Mouse (Mus musculus): ENCODE measurements at regions not wholly inside any gene's neighbourhood (a gene's known extent, or its start where the extent isn't known, plus 50 kb on each side); places are given as distances from the start of the nearest gene placed in this dataset.

DNA sequence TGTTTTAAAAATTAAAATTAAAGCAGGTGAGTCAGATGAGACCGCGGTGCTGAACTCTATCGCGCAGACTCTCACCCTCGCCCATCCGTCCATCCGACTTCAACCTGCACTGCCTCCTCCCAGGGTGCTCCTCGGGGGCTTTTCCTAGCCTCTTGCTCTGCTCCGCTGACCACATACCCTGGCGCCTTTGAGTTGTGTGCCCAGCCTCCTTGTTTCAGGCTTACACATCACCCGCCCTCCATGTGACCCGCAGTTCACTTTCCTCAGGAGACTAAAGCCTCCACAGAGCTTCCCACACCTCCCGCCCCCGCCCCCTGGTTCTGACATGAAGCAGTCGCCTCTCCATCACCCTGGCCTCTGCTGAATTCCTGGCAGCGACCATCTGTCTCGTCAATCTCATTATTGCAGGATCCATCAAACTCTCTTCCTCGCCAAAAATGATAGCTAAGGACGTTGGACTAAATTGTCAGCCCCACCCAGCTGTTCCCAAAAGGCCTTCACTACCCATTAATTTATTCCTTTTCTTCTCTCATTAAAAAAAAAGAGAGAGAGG is 482.9 kb downstream of the Zfp536 start:
- Histone ChIP-seq H3K36me3 (ENCODE audit: control insufficient read depth, insufficient read depth, low read length) (no peaks in the 10 kb centered on the region), H3K4me2 (ENCODE audit: low read depth, low read length) (no peak overlapping the region), H3K9me3 (ENCODE audit: control insufficient read depth, low read length) (no peaks in the 10 kb centered on the region), H3K9ac (replicated peaks; ENCODE audit: low read depth, low read length) (no peak overlapping the region), H3K4me3 (ENCODE audit: low read depth, low read length) (no peak overlapping the region), H3K27ac (ENCODE audit: low read depth, low read length) (peak overlapping the region; percentile 6; the same call in 1 of the 2 replicates), H3K27me3 (ENCODE audit: control insufficient read depth, insufficient read depth, low read length) (no peaks in the 10 kb centered on the region), H3K4me1 (ENCODE audit: control insufficient read depth, insufficient read depth, low read length) (peaks cover 18% of the 10 kb centered on the region)
- 22% methylated on average over 19 of the region's 19 CpGs for WGBS
- ATAC-seq (ENCODE audit: low read depth), result no peak

DNA sequence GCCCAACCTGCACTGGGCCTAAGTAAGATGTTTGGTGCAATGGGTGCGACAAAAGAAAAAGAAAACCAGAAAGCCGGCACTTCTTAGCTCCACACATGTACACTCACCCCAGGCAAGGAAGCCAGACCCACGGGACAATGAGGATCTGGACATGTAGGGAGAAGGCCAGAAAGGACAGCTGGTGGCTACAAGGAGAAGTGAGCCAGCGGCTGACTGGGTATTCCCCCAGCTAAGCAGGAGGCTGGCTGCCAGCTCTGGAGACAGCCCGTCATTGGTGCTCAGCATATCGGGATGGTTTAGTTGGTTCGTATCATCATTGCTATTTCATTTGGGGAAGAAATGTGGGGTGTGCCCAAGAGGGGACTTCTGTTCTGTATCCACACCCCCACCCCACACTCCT is 481.7 kb downstream of the Zfp536 start:
- H3K27me3 ChIP-seq (ENCODE audit: control insufficient read depth, insufficient read depth, low read length), result no peaks in the 10 kb centered on the region
- no peak overlapping the region for H3K9ac ChIP-seq (replicated peaks; ENCODE audit: low read depth, low read length)
- WGBS, result 51% methylated on average over 7 of the region's 7 CpGs
- no peaks in the 10 kb centered on the region for H3K36me3 ChIP-seq (ENCODE audit: control insufficient read depth, insufficient read depth, low read length)
- no peaks in the 10 kb centered on the region for H3K9me3 ChIP-seq (ENCODE audit: control insufficient read depth, low read length)
- ATAC-seq (ENCODE audit: low read depth), result peak; percentile 32; the same call in 1 of the 2 replicates
- H3K4me3 ChIP-seq (ENCODE audit: low read depth, low read length), result no peak overlapping the region
- H3K27ac ChIP-seq (ENCODE audit: low read depth, low read length), result 0 out of 2 replicates have a peak overlapping the region, but pooled peaks have one; percentile 49
- no peak overlapping the region for H3K4me2 ChIP-seq (ENCODE audit: low read depth, low read length)
- H3K4me1 ChIP-seq (ENCODE audit: control insufficient read depth, insufficient read depth, low read length), result peaks cover 18% of the 10 kb centered on the region

DNA sequence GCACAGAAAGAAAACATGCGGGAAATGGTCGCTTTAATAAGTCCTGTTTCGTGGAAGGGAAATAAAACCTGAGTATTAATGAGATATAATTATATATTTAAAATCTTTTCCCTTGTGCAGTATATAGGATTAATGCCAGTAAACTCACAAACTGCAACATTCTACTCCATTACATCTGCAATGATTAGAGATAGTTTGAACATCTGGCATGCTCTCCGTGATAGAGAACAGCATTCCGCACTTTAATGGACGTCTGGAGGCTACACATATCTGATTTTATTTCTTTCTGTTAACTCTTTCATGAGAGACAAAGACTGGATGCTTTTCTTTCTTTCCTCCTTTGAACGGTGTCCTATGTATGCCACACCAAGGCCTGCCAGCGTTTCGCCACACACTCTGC is 480.9 kb downstream of the Zfp536 start:
- H3K4me3 ChIP-seq (ENCODE audit: low read depth, low read length), result no peak overlapping the region
- WGBS, result 44% methylated on average over 9 of the region's 9 CpGs
- H3K27ac ChIP-seq (ENCODE audit: low read depth, low read length), result no peak overlapping the region
- no peaks in the 10 kb centered on the region for H3K9me3 ChIP-seq (ENCODE audit: control insufficient read depth, low read length)
- H3K4me1 ChIP-seq (ENCODE audit: control insufficient read depth, insufficient read depth, low read length), result peaks cover 19% of the 10 kb centered on the region
- H3K4me2 ChIP-seq (ENCODE audit: low read depth, low read length), result no peak overlapping the region
- no peaks in the 10 kb centered on the region for H3K36me3 ChIP-seq (ENCODE audit: control insufficient read depth, insufficient read depth, low read length)
- peak; percentile 75 for ATAC-seq (ENCODE audit: low read depth)
- no peaks in the 10 kb centered on the region for H3K27me3 ChIP-seq (ENCODE audit: control insufficient read depth, insufficient read depth, low read length)
- no peak overlapping the region for H3K9ac ChIP-seq (replicated peaks; ENCODE audit: low read depth, low read length)

DNA sequence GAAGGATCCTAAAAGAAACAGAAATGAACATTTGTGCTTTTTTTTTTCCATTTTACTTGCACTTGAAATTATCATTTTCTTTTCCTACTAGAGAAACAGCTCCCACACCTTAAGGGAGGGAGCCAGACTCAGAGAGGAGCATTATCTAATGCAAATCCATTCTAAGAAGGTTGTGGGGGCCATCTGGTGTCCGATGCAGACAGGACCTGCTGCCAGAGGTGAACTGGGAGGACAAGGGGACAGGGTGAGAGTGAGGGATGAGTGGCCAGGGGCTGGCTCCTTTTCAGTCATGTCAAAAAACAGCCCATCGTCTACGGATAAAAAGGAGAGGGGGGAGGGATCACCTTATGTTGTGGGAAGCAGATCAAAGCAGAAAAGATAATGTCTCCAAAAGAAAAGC is 474.6 kb downstream of the Zfp536 start:
- Histone ChIP-seq H3K9me3 (ENCODE audit: control insufficient read depth, low read length) (no peaks in the 10 kb centered on the region), H3K4me2 (ENCODE audit: low read depth, low read length) (no peak overlapping the region), H3K4me3 (ENCODE audit: low read depth, low read length) (no peak overlapping the region), H3K9ac (replicated peaks; ENCODE audit: low read depth, low read length) (no peak overlapping the region), H3K4me1 (ENCODE audit: control insufficient read depth, insufficient read depth, low read length) (0 out of 2 replicates have a peak, but pooled peaks cover 3% of the 10 kb centered on the region), H3K27me3 (ENCODE audit: control insufficient read depth, insufficient read depth, low read length) (no peaks in the 10 kb centered on the region), H3K36me3 (ENCODE audit: control insufficient read depth, insufficient read depth, low read length) (no peaks in the 10 kb centered on the region), H3K27ac (ENCODE audit: low read depth, low read length) (no peak overlapping the region)
- ATAC-seq (ENCODE audit: low read depth), result no peak
- whole genome bisulfite sequencing, result 31% methylated on average over 3 of the region's 3 CpGs

DNA sequence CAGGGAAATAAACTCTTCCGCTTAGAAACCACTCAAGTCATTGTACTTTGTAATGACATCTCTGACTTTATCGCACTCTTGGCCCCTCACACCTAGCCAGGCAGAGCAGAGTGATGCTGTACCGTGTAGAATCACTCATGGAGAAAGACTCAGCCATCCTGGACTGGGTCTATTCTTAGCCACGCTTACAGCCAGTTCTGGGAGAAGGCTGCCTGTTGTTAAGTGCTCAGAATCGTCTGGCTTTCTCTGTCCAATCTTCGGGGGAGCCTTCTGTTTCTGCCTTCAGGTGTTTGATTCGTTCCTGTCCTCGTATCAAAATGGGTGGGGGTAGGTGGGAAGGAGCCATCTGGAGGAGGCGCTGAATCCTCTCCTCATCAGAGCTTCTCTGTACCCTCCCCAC is 468.0 kb downstream of the Zfp536 start:
- Histone ChIP-seq H3K9me3 (ENCODE audit: control insufficient read depth, low read length) (no peaks in the 10 kb centered on the region), H3K4me1 (ENCODE audit: control insufficient read depth, insufficient read depth, low read length) (no peaks in the 10 kb centered on the region), H3K36me3 (ENCODE audit: control insufficient read depth, insufficient read depth, low read length) (no peaks in the 10 kb centered on the region), H3K4me2 (ENCODE audit: low read depth, low read length) (no peak overlapping the region), H3K27me3 (ENCODE audit: control insufficient read depth, insufficient read depth, low read length) (no peaks in the 10 kb centered on the region), H3K4me3 (ENCODE audit: low read depth, low read length) (no peak overlapping the region), H3K27ac (ENCODE audit: low read depth, low read length) (no peak overlapping the region), H3K9ac (replicated peaks; ENCODE audit: low read depth, low read length) (no peak overlapping the region)
- 86% methylated on average over 9 of the region's 9 CpGs for WGBS
- ATAC-seq (ENCODE audit: low read depth), result no peak

DNA sequence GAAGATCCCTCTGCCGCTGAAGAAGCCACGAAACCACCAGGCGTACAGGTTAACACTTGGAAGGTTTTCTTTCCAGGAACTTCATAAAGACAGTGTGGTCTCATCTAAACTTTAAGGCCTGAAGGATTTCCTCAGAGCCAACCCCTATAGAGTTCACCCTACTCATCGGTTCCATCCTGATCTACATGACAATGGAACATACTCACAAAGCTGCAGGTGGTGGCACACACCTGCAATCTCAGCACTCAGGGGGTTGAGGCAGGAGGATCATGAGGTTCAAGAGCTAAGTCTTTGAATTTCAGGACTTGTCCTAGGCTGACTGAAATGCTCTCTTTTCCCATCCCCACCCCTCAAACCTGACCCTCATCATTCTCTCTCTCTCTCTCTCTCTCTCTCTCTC is 466.2 kb downstream of the Zfp536 start:
- 69% methylated on average over 4 of the region's 4 CpGs for WGBS
- Histone ChIP-seq H3K4me3 (ENCODE audit: low read depth, low read length) (no peak overlapping the region), H3K4me2 (ENCODE audit: low read depth, low read length) (no peak overlapping the region), H3K27me3 (ENCODE audit: control insufficient read depth, insufficient read depth, low read length) (no peaks in the 10 kb centered on the region), H3K36me3 (ENCODE audit: control insufficient read depth, insufficient read depth, low read length) (no peaks in the 10 kb centered on the region), H3K9me3 (ENCODE audit: control insufficient read depth, low read length) (no peaks in the 10 kb centered on the region), H3K9ac (replicated peaks; ENCODE audit: low read depth, low read length) (no peak overlapping the region), H3K4me1 (ENCODE audit: control insufficient read depth, insufficient read depth, low read length) (no peaks in the 10 kb centered on the region), H3K27ac (ENCODE audit: low read depth, low read length) (no peak overlapping the region)
- ATAC-seq (ENCODE audit: low read depth), result no peak

DNA sequence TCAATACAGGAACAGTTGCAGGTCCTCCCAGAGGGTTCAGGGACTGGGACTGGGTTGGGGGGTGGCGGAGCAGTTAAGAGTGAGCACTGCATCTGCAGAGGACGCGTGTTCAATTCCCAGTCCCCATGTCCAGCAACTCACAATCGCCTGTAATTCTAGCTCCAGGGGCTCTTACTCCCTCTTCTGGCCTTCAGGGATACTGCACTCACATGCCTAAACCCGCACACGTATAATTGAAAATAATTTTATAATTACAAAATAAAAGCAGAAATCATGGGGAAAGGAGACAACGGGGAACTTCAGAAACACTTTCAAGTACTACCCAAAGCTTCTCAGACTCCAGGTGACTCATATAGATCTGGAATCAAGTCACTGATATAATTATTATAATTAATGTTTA is 448.8 kb downstream of the Zfp536 start:
- 92% methylated on average over 7 of the region's 7 CpGs for WGBS
- Histone ChIP-seq H3K9me3 (ENCODE audit: control insufficient read depth, low read length) (no peaks in the 10 kb centered on the region), H3K36me3 (ENCODE audit: control insufficient read depth, insufficient read depth, low read length) (no peaks in the 10 kb centered on the region), H3K4me3 (ENCODE audit: low read depth, low read length) (no peak overlapping the region), H3K27ac (ENCODE audit: low read depth, low read length) (no peak overlapping the region), H3K27me3 (ENCODE audit: control insufficient read depth, insufficient read depth, low read length) (no peaks in the 10 kb centered on the region), H3K4me1 (ENCODE audit: control insufficient read depth, insufficient read depth, low read length) (no peaks in the 10 kb centered on the region), H3K4me2 (ENCODE audit: low read depth, low read length) (no peak overlapping the region), H3K9ac (replicated peaks; ENCODE audit: low read depth, low read length) (no peak overlapping the region)
- no peak for ATAC-seq (ENCODE audit: low read depth)

DNA sequence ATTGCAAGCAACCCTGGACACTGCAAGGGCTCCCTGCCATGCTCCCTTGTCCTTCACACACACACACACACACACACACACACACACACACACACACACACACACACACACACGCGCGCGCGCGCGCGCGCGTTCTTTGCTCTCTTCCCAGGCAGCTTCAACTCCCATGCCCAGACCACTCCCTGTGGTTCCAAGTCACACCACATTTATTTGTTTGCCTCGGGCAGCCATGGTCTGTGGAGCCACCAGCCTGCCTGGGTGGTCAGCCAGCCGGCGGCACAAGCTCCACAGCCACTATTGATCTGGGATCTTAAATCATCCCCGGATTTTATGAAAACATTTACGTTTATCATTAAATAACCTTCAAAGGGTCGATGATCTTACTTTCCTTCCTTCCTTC is 440.0 kb downstream of the Zfp536 start:
- 61% methylated on average over 16 of the region's 16 CpGs for WGBS
- no peaks in the 10 kb centered on the region for H3K9me3 ChIP-seq (ENCODE audit: control insufficient read depth, low read length)
- no peak overlapping the region for H3K4me2 ChIP-seq (ENCODE audit: low read depth, low read length)
- no peak overlapping the region for H3K4me3 ChIP-seq (ENCODE audit: low read depth, low read length)
- no peak overlapping the region for H3K9ac ChIP-seq (replicated peaks; ENCODE audit: low read depth, low read length)
- ATAC-seq (ENCODE audit: low read depth), result no peak
- H3K27ac ChIP-seq (ENCODE audit: low read depth, low read length), result no peak overlapping the region
- no peaks in the 10 kb centered on the region for H3K27me3 ChIP-seq (ENCODE audit: control insufficient read depth, insufficient read depth, low read length)
- peaks cover 34% of the 10 kb centered on the region for H3K4me1 ChIP-seq (ENCODE audit: control insufficient read depth, insufficient read depth, low read length)
- H3K36me3 ChIP-seq (ENCODE audit: control insufficient read depth, insufficient read depth, low read length), result no peaks in the 10 kb centered on the region

DNA sequence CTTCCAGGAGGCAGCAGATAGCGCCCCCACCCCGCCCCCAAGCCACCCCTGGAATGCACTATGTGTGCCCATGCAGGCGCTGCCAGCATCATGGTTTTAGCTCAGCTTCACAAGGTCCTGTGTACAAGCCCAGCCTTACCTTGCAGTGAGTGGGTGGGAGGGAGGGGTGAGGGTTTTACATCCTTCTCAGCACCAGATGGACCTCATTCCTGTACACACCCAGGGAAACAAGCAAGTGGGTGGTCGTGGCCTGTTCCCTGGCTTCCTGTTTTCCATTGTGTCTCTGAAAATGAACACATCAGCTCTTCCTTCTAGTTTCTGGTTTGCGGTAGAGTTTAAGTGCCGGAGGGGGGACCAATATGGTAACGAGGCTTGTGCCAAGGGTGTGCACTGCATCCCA is 438.2 kb downstream of the Zfp536 start:
- 61% methylated on average over 7 of the region's 7 CpGs for WGBS

More for the DNA sequence above, 438.2 kb downstream of the Zfp536 start:
- no peak for ATAC-seq (ENCODE audit: low read depth)
- Histone ChIP-seq H3K9ac (replicated peaks; ENCODE audit: low read depth, low read length) (no peak overlapping the region), H3K27ac (ENCODE audit: low read depth, low read length) (no peak overlapping the region), H3K27me3 (ENCODE audit: control insufficient read depth, insufficient read depth, low read length) (no peaks in the 10 kb centered on the region), H3K4me3 (ENCODE audit: low read depth, low read length) (no peak overlapping the region), H3K4me1 (ENCODE audit: control insufficient read depth, insufficient read depth, low read length) (peaks cover 40% of the 10 kb centered on the region), H3K4me2 (ENCODE audit: low read depth, low read length) (no peak overlapping the region), H3K9me3 (ENCODE audit: control insufficient read depth, low read length) (no peaks in the 10 kb centered on the region), H3K36me3 (ENCODE audit: control insufficient read depth, insufficient read depth, low read length) (no peaks in the 10 kb centered on the region)

All from neural tube, embryonic 14.5 days (tissue).